Mouse (Mus musculus) adrenal gland, adult 18-20 months (tissue): Measurements from ENCODE around the gene Vax2. TPM values are rescaled to one million over a fixed set of nuclear protein-coding genes. Genes with fewer than 3 reads are reported as not detected.

Source experiments
- DNase-seq, 2 experiments: peaks; one replicate each; pipeline ENCODE4 v3.0.0; 2021 to 2022; ENCODE audit warnings: low spot score in 2 of 2
- total RNA-seq, 2 experiments: library from RNA; stranded (reverse); gene quantifications; 1 replicate in 1 of 2; 2 replicates in 1 of 2; pipeline ENCODE4 v1.2.3; 2021

Vax2 gene
- total RNA-seq, 2 experiments from 2014 or later, result not detected

GRCm38 (mm10) chr6:83711725-83712475 lies 836 bp downstream of the Vax2 start:
- no peak for DNase-seq

DNA sequence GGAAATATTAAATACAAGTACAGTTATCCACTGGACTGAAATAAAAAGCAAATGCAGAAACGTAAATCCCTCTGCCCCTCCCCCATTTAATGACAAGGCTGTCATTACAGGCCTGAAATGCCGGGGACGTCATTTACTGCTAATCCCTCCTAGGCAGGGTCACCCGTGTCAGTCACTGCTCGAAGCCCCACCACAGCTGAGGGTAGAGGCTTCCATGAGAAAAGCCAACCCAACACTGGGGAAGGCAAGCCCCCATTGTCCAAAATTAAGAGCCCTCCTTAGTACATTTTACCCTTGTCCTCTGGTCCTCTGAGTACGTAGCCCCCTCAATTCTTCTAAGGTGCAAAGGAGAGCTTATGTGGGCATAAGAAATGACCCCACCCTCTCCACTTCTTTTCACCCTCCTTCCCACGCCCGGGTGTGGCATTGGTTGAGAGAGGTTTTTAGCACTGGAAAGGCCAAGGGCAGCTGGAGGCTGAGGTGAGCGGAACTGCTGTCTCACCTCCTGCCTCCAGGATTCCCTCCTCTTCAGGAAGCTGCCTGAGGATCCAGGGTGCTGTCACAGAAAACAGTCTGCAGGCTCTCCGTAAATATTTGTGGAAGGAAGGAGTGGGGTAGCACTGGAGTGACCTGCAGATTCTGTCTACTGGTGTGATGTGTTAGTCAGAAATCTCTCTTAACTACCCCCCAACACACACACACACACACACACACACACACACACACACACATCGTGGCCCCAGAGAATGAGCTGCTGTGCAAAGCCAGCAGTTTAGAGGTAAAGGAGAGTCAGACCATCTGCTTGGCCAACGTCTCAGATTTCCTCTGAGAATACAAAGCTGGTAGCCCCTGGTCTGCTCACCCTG lies 2.4 kb downstream of the Vax2 start:
- DNase-seq, result no peak

GRCm38 (mm10) chr6:83714221-83715123 lies 3.4 kb downstream of the Vax2 start:
- DNase-seq, result no peak

- no peak for DNase-seq
Observed at GRCm38 (mm10) chr6:83715461-83716196, 4.6 kb downstream of the Vax2 start.

DNA sequence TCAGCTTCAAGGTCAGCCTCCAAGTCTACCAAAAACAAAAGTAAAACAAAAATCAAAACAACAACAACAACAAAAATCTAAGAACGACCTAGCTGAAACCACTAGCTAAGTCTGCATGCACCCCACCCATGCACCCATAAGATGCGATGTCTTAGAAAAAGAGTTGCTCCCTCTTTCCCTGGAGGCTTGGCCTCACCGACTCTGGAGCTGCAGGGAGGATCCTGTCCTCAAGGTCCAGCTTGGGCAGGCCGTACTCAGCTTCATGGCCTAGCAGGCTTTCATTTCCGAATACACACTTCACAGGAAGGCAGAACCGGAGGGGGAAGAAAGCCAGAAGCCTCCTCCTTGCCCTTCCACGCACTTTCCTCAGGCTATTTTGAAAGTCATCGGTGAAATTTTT lies 6.0 kb downstream of the Vax2 start:
- no peak for DNase-seq

DNA sequence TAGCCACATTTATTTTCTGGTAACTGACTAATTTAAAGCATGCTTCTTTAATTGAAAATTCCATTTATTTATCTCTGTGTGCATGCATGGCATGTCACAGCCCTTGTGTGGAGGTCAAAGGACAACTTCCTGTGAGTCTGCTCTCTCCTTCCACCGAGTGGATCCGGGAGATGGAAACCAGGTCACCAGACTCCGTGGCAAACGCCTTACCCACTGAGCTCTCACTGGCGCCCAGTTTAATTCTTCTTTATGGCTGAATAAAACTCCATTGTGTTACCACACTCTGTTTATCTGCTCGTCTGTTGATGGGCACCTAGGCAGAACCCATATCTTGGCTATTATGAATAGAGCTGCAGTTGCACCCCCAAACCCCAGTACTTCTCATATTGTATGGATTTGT lies 11.5 kb downstream of the Vax2 start:
- DNase-seq, result no peak

- no peak for DNase-seq
Observed at GRCm38 (mm10) chr6:83727178-83727577, 16.1 kb downstream of the Vax2 start.

DNA sequence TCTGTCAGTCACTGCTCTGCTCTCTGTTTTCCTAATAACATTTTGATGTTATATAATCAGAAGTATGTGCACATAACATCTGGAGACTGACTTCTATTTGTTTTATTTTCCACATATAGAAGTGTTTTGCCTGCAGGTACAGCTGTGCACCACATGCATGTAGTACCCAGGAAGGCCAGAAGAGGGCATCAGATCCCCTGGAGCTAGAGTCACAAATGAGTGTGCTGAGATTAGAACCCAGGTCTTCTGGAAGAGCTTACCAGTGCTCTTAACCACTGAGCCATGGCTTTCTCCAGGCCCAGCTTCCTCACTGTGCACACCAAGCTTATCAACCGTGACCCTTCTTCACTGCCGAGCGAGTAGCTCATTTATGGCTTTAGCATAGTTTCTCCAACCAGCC lies 17.4 kb downstream of the Vax2 start:
- DNase-seq, result no peak

- DNase-seq, result no peak
Observed at GRCm38 (mm10) chr6:83729350-83729970, 18.4 kb downstream of the Vax2 start.

- DNase-seq, result peak; percentile 77
Observed at GRCm38 (mm10) chr6:83731128-83731527, 20.1 kb downstream of the Vax2 start.

DNA sequence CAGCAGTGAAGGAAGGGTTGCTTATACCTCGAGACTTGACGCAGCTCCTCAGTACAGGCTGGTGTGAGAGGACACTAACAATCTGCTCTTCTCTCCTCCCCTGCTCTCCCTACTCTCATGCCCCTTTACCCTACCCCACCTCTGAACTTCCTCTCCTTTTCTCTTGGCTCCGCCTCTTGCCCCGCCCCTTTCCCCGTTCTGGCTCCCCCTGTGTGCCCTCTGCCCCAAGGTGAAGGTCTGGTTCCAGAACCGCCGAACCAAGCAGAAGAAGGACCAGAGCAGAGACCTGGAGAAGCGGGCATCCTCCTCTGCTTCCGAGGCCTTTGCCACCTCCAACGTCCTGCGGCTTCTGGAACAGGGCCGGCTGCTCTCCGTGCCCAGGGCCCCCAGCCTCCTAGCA lies 26.2 kb downstream of the Vax2 start:
- no peak for DNase-seq

DNA sequence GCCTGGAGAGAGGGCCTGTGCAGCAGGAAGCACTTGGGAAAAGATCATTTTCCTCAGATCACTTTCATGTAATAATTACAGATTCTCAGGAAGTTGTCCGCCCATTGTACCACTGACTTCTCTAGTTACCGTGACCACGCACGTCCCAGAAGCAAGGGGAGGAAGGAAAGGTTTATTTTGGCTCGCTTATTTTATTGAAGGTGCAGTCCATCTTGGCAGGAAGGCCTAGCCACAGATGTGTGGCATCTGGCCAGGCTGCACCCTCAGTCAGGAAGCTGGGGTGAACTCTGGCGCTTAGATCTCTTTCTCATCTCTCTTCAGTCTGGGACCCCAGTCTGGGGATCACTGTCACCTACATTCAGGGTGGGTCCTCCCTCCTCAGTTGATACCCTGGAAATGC lies 27.5 kb downstream of the Vax2 start:
- no peak for DNase-seq

- DNase-seq, result no peak
Observed at GRCm38 (mm10) chr6:83742761-83743160, 31.7 kb downstream of the Vax2 start, which contains the start of gene Atp6v1b1. TSS of gene Atp6v1b1 (plus strand) at chr6:83742990.

GRCm38 (mm10) chr6:83743212-83743611 lies 32.1 kb downstream of the Vax2 start:
- DNase-seq, result no peak

DNA sequence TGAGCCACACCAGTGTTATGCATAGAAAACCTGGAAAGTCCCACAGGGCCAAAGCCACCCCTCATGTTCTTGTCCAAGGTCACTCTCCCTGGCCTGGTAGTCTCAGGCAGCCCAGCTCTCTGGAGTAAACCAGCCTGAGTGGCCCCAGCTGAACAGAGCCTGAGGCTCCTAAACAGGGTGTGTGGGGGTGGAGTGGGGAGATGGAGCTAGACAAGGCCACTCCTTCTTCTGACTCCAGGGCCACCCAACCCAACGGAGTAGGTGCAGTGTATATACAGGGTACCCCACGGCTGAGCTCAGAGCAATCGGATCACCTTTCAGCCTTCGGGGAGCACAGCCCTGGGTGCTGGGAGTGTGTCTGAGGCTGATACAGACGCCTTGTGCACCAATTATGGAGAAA lies 33.1 kb downstream of the Vax2 start:
- no peak for DNase-seq

DNA sequence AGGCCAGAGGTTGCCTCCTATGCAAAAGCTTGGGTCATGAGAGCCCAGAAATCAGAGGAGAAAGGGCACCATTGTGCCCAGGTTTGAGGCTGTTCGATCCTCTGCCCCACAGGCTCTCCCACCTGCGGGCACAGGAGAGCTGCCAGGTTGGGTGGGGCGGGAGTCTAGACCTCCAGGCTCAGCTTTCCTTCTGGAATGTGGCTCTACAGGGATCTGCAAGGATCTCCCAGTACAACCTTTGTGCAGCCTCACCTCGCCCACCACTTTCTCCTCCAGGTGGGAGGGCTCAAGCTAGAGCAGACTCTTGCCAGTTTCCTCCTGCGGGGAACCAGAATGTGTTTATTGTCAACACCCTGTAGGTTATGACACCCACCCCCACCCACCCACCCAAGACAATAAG lies 33.5 kb downstream of the Vax2 start:
- no peak for DNase-seq

DNA sequence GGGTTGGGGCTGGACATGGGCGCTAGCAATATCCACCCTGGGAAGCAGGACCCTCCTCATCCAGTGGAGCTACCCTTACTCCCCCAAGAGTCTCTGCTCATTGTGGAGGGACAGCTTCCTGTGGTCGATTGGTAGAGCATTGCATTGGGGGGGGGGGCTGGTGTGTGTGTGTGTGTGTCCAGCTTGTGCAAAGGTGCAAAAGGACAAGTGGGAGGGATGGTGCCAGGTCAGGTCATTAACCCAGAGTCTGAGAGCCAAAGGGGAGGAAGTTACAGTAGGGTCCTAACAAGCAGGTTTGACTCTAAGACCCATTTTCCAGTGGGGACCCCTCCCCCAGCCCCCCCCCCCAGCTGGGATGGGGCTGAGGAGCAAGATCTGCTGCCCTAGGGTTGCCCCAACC lies 34.4 kb downstream of the Vax2 start:
- no peak for DNase-seq

DNA sequence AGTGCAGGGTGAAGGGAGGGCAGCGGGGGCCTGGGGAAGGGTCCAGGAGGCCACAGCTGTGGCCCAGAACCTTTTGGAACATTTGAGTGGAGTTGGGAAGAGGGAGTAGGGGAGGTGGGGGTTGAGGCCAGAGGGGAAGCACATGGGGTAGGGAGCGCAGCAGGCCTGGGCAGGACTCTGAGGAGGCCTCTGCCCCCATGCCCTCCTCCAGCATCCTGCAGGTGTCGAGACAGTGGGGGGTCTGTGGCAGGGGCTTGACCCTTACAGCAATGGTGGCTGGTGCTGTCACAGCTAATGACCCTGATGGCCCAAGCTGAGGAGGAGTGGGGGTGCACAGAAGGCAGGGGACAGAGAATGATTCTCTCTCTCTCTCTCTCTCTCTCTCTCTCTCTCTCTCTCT lies 38.2 kb downstream of the Vax2 start:
- no peak for DNase-seq

- peak; percentile 60 to 65 for DNase-seq
Observed at GRCm38 (mm10) chr6:83750171-83750684, 39.2 kb downstream of the Vax2 start.

DNA sequence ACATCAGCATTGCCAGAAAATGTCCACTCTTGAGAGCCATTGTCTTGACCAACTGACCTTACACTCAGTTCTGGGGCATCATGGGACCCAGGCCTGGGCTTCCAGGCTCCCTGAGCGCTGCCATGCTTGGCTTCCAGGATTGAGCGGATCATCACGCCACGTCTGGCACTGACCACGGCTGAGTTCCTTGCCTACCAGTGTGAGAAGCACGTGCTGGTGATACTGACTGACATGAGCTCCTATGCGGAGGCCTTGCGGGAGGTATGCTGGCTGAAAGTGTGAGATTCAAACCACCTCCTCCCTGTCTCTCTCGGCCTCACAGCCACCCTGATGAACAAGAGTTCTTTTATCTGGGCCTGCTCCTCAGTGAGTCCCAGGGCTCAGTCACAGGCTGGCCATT lies 45.0 kb downstream of the Vax2 start:
- DNase-seq, result no peak
